Mouse (Mus musculus): ENCODE data around the gene Cdk6. TPM values are rescaled to one million over a fixed set of nuclear protein-coding genes. Genes with fewer than 3 reads are reported as not detected.
"Not testable (repeated sequence)": the region's sequence is repeated elsewhere in the genome, so short reads cannot be mapped to it uniquely, and the experiment has no call there.

Gene Cdk6
- polyA plus RNA-seq, 1 experiment from 2014 or later: 23.4 TPM

- no peak overlapping the region for H3K27ac ChIP-seq (ENCODE audit: low read depth, low read length)
- H3K9me3 ChIP-seq (ENCODE audit: control insufficient read depth, low read length): no peaks in the 10 kb centered on the region
- no peaks in the 10 kb centered on the region for H3K4me1 ChIP-seq (ENCODE audit: control insufficient read depth, insufficient read depth, low read length)
- peak; percentile 75 for ATAC-seq (ENCODE audit: low FRiP score, low TSS enrichment)
- 20% methylated on average over 5 of the region's 5 CpGs for WGBS
- no peaks in the 10 kb centered on the region for H3K27me3 ChIP-seq (ENCODE audit: control insufficient read depth, insufficient read depth, low read length)
- no peak overlapping the region for H3K9ac ChIP-seq (ENCODE audit: low read depth, low read length)
- no peak overlapping the region for H3K4me2 ChIP-seq (replicated peaks; ENCODE audit: low read depth, low read length)
- no peaks in the 10 kb centered on the region for H3K36me3 ChIP-seq (ENCODE audit: control insufficient read depth, insufficient read depth, low read length)
- H3K4me3 ChIP-seq (ENCODE audit: low read length): no peak overlapping the region
These were observed 185.9 kb downstream of the Cdk6 start for GRCm38 (mm10) chr5:3527041-3527691.

- no peak overlapping the region for H3K27ac ChIP-seq (ENCODE audit: low read depth, low read length)
- H3K9me3 ChIP-seq (ENCODE audit: control insufficient read depth, low read length): no peaks in the 10 kb centered on the region
- H3K9ac ChIP-seq (ENCODE audit: low read depth, low read length): no peak overlapping the region
- no peaks in the 10 kb centered on the region for H3K36me3 ChIP-seq (ENCODE audit: control insufficient read depth, insufficient read depth, low read length)
- WGBS: 87% methylated on average over 10 of the region's 10 CpGs
- H3K27me3 ChIP-seq (ENCODE audit: control insufficient read depth, insufficient read depth, low read length): no peaks in the 10 kb centered on the region
- no peaks in the 10 kb centered on the region for H3K4me1 ChIP-seq (ENCODE audit: control insufficient read depth, insufficient read depth, low read length)
- H3K4me2 ChIP-seq (replicated peaks; ENCODE audit: low read depth, low read length): no peak overlapping the region
- no peak overlapping the region for H3K4me3 ChIP-seq (ENCODE audit: low read length)
- no peak for ATAC-seq (ENCODE audit: low FRiP score, low TSS enrichment)
These were observed 188.4 kb downstream of the Cdk6 start for GRCm38 (mm10) chr5:3529585-3530189.

- not testable (repeated sequence) for H3K9ac ChIP-seq (ENCODE audit: low read depth, low read length); H3K4me1 ChIP-seq (ENCODE audit: control insufficient read depth, insufficient read depth, low read length)
These were observed 190.8 kb downstream of the Cdk6 start for GRCm38 (mm10) chr5:3532048-3532447.

GRCm38 (mm10) chr5:3536592-3537212, 195.4 kb downstream of the Cdk6 start:
- H3K36me3 ChIP-seq (ENCODE audit: control insufficient read depth, insufficient read depth, low read length): no peaks in the 10 kb centered on the region
- ATAC-seq (ENCODE audit: low FRiP score, low TSS enrichment): no peak
- no peak overlapping the region for H3K4me2 ChIP-seq (replicated peaks; ENCODE audit: low read depth, low read length)
- H3K27ac ChIP-seq (ENCODE audit: low read depth, low read length): no peak overlapping the region
- no peak overlapping the region for H3K9ac ChIP-seq (ENCODE audit: low read depth, low read length)
- no peaks in the 10 kb centered on the region for H3K4me1 ChIP-seq (ENCODE audit: control insufficient read depth, insufficient read depth, low read length)
- no peaks in the 10 kb centered on the region for H3K27me3 ChIP-seq (ENCODE audit: control insufficient read depth, insufficient read depth, low read length)
- no peak overlapping the region for H3K4me3 ChIP-seq (ENCODE audit: low read length)
- no peaks in the 10 kb centered on the region for H3K9me3 ChIP-seq (ENCODE audit: control insufficient read depth, low read length)
- WGBS: 73% methylated on average over 3 of the region's 3 CpGs

More at GRCm38 (mm10) chr5:3532048-3532447, 190.8 kb downstream of the Cdk6 start:
- H3K36me3 ChIP-seq (ENCODE audit: control insufficient read depth, insufficient read depth, low read length); H3K27ac ChIP-seq (ENCODE audit: low read depth, low read length); ATAC-seq (ENCODE audit: low FRiP score, low TSS enrichment); H3K9me3 ChIP-seq (ENCODE audit: control insufficient read depth, low read length); H3K4me2 ChIP-seq (replicated peaks; ENCODE audit: low read depth, low read length); H3K4me3 ChIP-seq (ENCODE audit: low read length); H3K27me3 ChIP-seq (ENCODE audit: control insufficient read depth, insufficient read depth, low read length): not testable (repeated sequence)

- Histone ChIP-seq H3K27me3 (ENCODE audit: control insufficient read depth, insufficient read depth, low read length) (no peaks in the 10 kb centered on the region), H3K9me3 (ENCODE audit: control insufficient read depth, low read length) (no peaks in the 10 kb centered on the region), H3K9ac (ENCODE audit: low read depth, low read length) (no peak overlapping the region), H3K4me3 (ENCODE audit: low read length) (no peak overlapping the region), H3K4me2 (replicated peaks; ENCODE audit: low read depth, low read length) (no peak overlapping the region), H3K27ac (ENCODE audit: low read depth, low read length) (no peak overlapping the region), H3K36me3 (ENCODE audit: control insufficient read depth, insufficient read depth, low read length) (no peaks in the 10 kb centered on the region), H3K4me1 (ENCODE audit: control insufficient read depth, insufficient read depth, low read length) (no peaks in the 10 kb centered on the region)
- ATAC-seq (ENCODE audit: low FRiP score, low TSS enrichment): no peak
- 63% methylated on average over 11 of the region's 11 CpGs for WGBS
These were observed 197.5 kb downstream of the Cdk6 start for GRCm38 (mm10) chr5:3538505-3539472.

GRCm38 (mm10) chr5:3541871-3542270, 200.6 kb downstream of the Cdk6 start:
- Histone ChIP-seq H3K4me2 (replicated peaks; ENCODE audit: low read depth, low read length) (no peak overlapping the region), H3K9ac (ENCODE audit: low read depth, low read length) (no peak overlapping the region), H3K4me3 (ENCODE audit: low read length) (no peak overlapping the region), H3K27ac (ENCODE audit: low read depth, low read length) (no peak overlapping the region), H3K4me1 (ENCODE audit: control insufficient read depth, insufficient read depth, low read length) (peaks cover 12% of the 10 kb centered on the region; the same call in 1 of the 2 replicates), H3K9me3 (ENCODE audit: control insufficient read depth, low read length) (no peaks in the 10 kb centered on the region), H3K36me3 (ENCODE audit: control insufficient read depth, insufficient read depth, low read length) (no peaks in the 10 kb centered on the region; the same call in 1 of the 2 replicates), H3K27me3 (ENCODE audit: control insufficient read depth, insufficient read depth, low read length) (no peaks in the 10 kb centered on the region)
- no peak for ATAC-seq (ENCODE audit: low FRiP score, low TSS enrichment)
- 78% methylated on average over 6 of the region's 6 CpGs for WGBS

- peaks cover 3% of the 10 kb centered on the region; the same call in 1 of the 2 replicates for H3K36me3 ChIP-seq (ENCODE audit: control insufficient read depth, insufficient read depth, low read length)
- H3K9ac ChIP-seq (ENCODE audit: low read depth, low read length): peak within 1 kb of the TSS; percentile 91
- H3K9me3 ChIP-seq (ENCODE audit: control insufficient read depth, low read length): no peaks in the 10 kb centered on the region
- peak; percentile 97 for ATAC-seq (ENCODE audit: low FRiP score, low TSS enrichment)
- H3K4me2 ChIP-seq (replicated peaks; ENCODE audit: low read depth, low read length): peak within 1 kb of the TSS; percentile 45
- H3K4me1 ChIP-seq (ENCODE audit: control insufficient read depth, insufficient read depth, low read length): peaks cover 12% of the 10 kb centered on the region; the same call in 1 of the 2 replicates
- no peaks in the 10 kb centered on the region for H3K27me3 ChIP-seq (ENCODE audit: control insufficient read depth, insufficient read depth, low read length)
- H3K27ac ChIP-seq (ENCODE audit: low read depth, low read length): peak within 1 kb of the TSS; percentile 87
- WGBS: under 1% methylated on average over 75 of the region's 80 CpGs
- H3K4me3 ChIP-seq (ENCODE audit: low read length): peak within 1 kb of the TSS; percentile 89
These were observed 202.6 kb downstream of the Cdk6 start, which contains the start of gene Fam133b for GRCm38 (mm10) chr5:3543629-3544479. Gene Fam133b (plus strand): TSS chr5:3543833.

GRCm38 (mm10) chr5:3544480-3544769, 203.1 kb downstream of the Cdk6 start:
- peaks cover 12% of the 10 kb centered on the region; the same call in 1 of the 2 replicates for H3K4me1 ChIP-seq (ENCODE audit: control insufficient read depth, insufficient read depth, low read length)
- peaks cover 3% of the 10 kb centered on the region; the same call in 1 of the 2 replicates for H3K36me3 ChIP-seq (ENCODE audit: control insufficient read depth, insufficient read depth, low read length)
- no peaks in the 10 kb centered on the region for H3K9me3 ChIP-seq (ENCODE audit: control insufficient read depth, low read length)
- H3K27ac ChIP-seq (ENCODE audit: low read depth, low read length): no peak overlapping the region
- H3K4me2 ChIP-seq (replicated peaks; ENCODE audit: low read depth, low read length): peak overlapping the region; percentile 45
- H3K9ac ChIP-seq (ENCODE audit: low read depth, low read length): peak overlapping the region; percentile 91
- H3K27me3 ChIP-seq (ENCODE audit: control insufficient read depth, insufficient read depth, low read length): no peaks in the 10 kb centered on the region
- H3K4me3 ChIP-seq (ENCODE audit: low read length): peak overlapping the region; percentile 89
- 11% methylated on average over 7 of the region's 7 CpGs for WGBS
- ATAC-seq (ENCODE audit: low FRiP score, low TSS enrichment): peak; percentile 36; the same call in 1 of the 2 replicates

Measured in kidney, embryonic 14.5 days (tissue).